Mouse (Mus musculus) retina, postnatal 1 day (tissue): ENCODE data around the gene Apela.

Experiments
- DNase-seq: peaks from one replicate; pipeline ENCODE4 v3.0.0-alpha.2; 2012

Gene Apela

GRCm38 (mm10) chr8:65037117-65037533 lies at the start of gene Apela:
Gene Apela (minus strand): TSS chr8:65037336.
- DNase-seq = peak; percentile 58

- no peak for DNase-seq
Measured at GRCm38 (mm10) chr8:65085680-65086079, 48.5 kb upstream of the Apela start.

DNA sequence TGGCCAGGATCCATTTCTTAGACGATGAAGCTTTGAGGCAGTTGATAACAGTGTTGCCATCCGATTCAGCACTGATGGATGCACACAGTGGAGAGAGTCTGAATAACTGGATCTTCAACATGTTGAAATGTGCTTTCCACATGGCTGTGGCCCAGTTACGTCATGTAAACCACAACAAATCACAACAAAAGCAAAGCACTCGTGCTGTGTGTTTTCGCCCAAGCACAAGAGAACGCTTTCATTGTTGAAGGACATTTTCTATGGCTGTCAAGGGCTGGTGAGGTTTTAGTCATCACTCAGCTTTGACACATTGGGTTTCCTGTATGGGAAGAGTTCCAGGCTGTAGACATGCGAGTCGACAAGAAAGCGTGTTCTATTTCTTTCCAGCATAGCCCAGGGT lies 43.6 kb upstream of the Apela start:
- no peak for DNase-seq

DNA sequence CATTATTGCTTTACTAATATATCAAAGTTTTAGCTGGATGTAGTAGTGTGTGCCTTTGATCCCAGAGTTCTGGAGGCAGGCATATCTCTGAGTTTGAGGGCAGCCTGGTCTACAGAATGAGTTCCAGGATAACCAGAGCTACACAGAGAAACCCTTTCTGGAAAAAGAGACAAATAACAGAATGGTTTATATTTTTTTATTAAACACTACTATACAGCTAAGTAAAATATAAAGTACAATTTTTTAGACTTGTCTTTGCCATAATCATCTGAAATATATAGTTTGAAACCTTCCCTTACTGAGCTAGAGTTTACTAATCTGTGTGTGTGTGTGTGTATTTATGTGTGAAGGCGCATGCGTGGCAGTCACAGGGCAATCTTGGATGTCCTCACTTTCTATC lies 37.6 kb upstream of the Apela start, which contains the start of gene Gm10663:
Gm10663 (plus strand) TSS at position 301 of the 400 bp plus-strand sequence.
- no peak for DNase-seq

DNA sequence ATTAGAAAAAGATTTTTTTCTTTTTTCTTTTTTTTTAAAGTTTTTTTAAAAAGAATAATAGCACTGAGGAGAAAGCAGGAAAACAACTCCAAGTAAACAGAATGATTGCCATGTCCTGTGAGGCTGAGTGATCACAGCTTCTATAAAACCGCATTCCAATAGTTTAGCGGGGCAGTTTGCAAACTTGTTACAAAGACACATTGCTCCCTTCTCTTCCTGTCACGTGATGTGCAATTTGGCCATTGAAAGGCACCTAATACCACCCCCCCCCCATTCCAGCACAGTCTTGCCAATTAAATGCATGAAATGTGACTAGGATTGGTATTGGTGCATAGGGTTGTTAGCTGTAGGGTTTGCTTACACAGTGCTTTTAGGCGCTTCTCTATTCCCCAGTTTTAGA lies 33.9 kb upstream of the Apela start:
- DNase-seq = no peak

DNA sequence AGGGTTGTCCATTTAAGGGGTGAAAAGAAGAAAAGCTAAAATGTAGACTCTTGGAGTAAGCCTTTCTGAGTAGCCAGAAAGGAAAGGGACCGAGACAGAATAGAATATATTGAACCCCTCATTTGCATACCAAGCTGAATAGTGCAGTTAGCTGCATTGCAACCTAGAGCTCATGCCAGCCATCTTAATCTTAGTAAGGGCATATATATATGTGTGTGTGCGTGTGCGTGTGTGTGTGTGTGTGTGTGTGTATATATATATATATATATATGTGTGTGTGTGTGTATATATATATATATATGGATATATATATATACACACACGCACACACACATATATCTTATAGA lies 31.3 kb upstream of the Apela start:
- DNase-seq = no peak

DNA sequence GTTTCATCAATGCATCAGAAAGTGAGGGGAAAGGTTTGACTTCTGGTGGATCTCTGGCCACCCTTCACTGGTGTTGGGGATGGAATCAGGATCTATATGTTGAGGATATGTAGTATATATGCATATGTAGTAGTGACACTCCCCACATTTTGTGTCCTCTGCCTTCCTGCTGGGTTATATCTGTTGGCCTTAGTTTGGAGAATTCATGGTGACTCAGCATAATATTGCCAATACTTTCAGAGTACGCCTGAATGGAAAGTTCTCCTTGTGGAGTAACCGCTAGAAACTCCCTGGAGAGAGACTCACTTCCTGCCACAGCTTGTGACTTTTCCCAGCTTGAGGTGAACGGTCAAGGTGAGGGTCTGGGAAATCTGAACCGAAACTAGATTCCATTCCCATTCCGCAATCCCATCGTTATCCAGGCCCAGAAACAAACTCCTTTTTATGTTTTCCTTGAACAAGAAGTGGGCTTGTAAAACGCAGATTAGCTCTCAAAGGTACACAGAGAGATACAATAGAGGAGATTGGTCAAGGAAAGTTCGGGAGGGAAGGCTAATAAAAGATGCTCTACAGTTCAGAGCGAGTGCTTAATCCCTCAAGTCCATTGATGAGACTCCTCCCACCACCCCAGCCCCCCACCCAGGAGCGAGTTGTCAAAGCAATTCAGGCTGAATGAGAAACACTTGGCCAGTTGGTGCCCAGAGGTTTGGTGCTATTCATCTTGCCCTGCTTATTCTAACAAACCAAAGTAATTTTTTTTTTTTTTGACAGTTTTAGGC lies 30.7 kb upstream of the Apela start:
- no peak for DNase-seq

GRCm38 (mm10) chr8:65067031-65067430 lies 29.9 kb upstream of the Apela start:
- DNase-seq = no peak

DNA sequence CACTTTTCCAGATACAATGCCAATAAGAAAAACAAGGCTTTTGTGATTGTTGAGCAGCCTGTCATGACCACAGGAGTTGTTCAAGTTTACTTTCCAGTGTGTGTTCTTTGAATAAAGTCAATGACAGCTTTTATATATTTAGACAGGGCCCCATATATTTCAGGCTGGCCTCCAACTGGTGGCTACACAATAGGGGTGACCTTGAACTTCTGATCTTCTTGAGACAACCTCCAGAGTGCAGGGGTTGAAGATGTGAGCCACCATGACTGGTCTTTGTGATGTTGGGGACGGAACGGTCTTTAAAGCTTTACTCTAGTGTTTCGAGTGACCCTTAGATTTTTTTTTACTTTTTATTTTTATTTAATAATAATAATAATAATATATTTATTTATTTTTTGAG lies 28.5 kb upstream of the Apela start:
- DNase-seq = no peak

- DNase-seq = no peak
Measured at GRCm38 (mm10) chr8:65064071-65064470, 26.9 kb upstream of the Apela start.

DNA sequence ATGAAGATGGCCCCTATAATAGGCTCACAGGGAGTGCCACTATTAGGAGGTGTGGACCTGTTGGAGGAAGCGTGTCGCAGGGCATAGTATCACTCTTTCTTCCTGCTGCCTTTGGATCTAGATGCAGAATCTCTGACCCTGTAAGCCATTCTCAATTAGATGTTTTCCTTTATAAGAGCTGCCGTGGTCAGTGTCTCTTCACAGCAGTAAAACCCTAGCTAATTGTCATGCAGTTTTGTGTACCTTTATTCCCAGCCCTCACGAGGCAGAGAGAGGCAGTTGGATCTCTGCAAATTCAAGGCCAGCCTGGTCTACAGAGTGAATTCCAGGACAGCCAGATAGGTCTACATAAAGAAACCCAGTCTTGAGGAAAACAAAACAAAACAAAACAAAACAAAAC lies 25.1 kb upstream of the Apela start:
- DNase-seq = no peak

DNA sequence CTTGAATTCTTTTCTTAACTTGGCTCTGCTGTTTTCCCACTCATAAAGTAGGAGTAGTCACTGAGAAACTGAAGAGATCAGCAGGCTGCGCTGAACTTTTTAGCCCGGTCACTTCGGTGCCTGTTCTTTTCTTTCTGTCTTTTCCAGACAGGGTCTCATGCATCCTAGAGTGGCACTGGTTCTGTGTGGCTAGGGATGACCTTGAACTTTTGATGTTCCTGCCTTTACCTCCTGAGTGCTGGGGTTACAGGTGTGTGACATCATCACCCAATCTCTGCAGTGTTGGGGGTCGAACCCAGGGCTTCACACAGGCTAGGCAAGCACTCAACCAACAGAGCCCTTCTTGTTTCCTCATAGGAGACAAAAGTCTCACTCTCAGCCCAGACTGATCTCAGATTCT lies 19.6 kb upstream of the Apela start:
- DNase-seq = no peak

DNA sequence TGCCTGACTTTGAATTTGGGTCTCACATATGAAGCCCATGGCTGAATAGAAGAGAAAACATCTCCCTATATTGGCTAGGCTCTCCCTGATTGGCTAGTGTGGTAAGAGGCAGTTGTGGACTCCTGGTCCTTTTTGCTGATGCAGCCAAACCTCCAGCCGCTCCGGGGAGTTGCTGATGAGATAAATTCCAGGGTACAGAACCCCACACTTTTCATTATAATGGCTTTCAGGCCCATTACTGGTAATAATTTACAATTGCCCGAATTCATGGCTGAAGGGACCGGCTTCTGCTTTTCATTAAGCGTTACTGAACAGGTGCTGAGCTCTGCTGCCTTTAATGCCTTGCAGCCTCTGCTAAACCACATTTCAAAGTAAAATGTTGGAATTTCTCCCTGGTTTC lies 16.8 kb upstream of the Apela start:
- DNase-seq = no peak

GRCm38 (mm10) chr8:65053554-65053953 lies 16.4 kb upstream of the Apela start:
- DNase-seq = no peak

DNA sequence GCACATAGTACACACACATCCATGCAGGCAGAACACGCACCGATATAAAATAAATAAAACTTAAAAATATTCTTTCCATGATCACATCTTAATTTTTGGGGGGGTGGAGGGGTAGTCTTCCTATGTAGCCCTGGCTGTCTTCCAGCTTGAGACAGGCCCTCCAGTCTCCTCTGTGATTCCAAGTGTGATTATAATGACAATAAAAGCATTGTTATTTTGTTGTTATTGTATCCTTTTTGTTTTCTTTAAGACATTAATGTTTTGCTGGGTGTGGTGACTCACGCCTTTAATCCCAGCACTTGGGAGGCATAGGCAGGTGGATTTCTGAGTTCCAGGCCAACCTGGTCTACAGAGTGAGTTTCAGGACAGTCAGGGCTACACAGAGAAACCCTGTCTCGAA lies 10.7 kb upstream of the Apela start:
- no peak for DNase-seq

DNA sequence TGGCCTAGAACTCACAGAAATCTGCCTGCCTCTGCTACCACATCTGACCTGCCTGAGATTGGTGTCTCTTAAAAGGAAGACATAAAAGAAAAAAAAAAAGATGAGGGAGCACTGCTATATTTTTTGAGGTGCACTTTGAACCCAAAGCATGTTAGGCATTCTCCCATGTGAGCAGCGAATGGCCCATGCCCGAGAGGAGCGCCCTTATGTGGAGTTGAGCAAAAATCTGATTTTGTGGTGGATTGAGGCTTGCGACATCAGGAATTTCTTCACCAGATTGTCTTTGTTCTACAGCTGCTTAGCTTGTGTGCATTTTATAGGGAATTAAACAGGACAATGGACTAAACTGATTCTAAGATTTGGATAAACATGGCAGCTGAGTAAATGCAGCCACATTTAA lies 10.1 kb upstream of the Apela start:
- no peak for DNase-seq

GRCm38 (mm10) chr8:65046565-65046964 lies 9.4 kb upstream of the Apela start:
- DNase-seq = no peak

DNA sequence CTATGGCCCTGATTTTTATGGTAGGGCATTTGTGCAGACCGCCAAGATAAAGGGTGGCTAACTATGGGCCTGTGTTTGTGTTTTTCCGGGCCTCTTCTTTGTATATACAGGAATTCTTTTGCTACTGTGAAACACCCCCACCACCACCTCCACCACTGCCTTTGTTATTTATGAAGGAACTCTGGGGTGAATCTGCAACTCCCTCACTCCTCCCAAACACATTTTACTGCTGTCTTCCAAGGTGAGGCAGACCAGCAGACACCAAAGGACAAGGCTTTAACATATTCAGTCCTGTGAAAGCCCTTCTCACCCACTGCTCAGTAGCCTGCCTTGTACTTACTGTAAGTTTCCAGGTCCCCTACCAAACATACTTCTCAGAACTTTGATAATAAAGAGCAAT lies 3.0 kb downstream of the Apela start:
- no peak for DNase-seq

DNA sequence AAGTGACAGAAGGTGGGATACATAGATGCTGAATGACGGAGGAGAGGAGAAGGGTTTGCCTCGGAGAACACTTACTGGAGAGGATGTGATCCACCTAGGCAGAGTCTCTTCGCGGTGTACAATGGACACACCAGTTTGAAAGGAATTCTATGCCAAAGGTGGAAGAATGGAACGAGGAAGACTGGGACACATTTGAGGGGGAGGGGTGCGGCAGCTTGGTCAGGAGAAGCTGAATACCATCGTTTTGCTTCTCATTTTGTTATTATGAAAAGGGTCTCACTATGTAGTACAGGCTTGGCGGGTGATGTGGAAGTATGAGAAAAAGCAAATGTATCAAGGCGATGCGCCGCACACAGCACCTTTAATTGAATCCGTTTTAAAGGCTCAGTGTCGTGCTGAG lies 4.1 kb downstream of the Apela start:
- no peak for DNase-seq

DNA sequence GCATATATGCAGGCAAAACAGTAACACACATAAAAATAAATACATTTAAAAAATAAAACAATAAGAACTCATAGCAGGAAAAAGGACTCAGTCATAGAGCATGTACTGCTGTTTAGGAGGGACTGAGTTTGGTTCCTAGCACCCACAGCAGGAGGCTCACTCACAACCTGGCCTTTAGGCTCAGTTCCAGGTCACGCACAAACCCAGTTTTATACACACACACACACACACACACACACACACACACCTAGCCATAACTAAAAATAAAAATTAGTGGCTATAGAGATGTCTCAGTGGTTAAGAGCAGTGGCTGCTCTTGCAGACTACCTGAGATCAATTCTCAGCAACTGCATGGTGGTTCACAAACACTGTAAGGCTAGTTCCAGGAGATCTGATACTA lies 5.0 kb downstream of the Apela start:
- DNase-seq = no peak

GRCm38 (mm10) chr8:65030735-65031485 lies 6.2 kb downstream of the Apela start:
- DNase-seq = no peak

DNA sequence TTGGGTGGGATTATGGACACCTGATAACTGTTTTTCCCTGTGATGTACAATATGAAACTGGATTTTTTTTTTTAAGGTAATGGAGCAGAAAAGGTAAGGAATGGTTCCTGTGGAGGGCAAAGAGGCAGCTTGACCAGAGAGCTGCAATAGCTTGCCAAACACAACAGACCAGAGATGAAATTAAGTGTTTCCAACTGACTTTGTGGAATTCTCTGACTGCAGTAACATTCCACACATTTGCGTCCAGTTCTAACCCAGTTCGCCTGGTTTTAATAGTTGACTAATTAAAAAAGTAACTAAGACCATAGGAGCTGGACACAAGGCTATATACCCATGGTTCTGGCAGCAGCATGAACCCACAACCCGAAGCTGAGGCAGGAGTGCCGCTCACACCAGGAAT lies 7.4 kb downstream of the Apela start:
- DNase-seq = no peak

GRCm38 (mm10) chr8:65028959-65029686 lies 8.0 kb downstream of the Apela start:
- peak; percentile 24 for DNase-seq

GRCm38 (mm10) chr8:65022485-65022884 lies 14.7 kb downstream of the Apela start:
- peak; percentile 52 for DNase-seq
